Mouse (Mus musculus) kidney, embryonic 16.5 days (tissue): Measurements from ENCODE around the gene Alox12. TPM values are rescaled to one million over a fixed set of nuclear protein-coding genes. Genes with fewer than 3 reads are reported as not detected.
A peak's percentile ranks its signal among the peaks of the same experiment; 100 is the strongest.

Experiments
- microRNA counts: library from miRNA; unstranded; fragments of <30 nt; microRNA quantifications from one replicate; lab custom pipeline; 2016
- microRNA-seq: library from miRNA; unstranded; fragments of <30 nt; microRNA quantifications from one replicate; pipeline ENCODE4, GENCODE M21; 2016
- polyA plus RNA-seq: library from polyadenylated mRNA; unstranded; fragments of >200 nt; fragmentation: Nextera tagmentation; extraction: Ambion mirVana; gene quantifications from 2 replicates; pipeline ENCODE4 v1.2.1, GENCODE M21; 2015

Alox12 gene
- polyA plus RNA-seq, 1 experiment from 2014 or later, result 6.9 TPM

MicroRNAs encoded within 50 kb of the gene (microRNA counts, 519-probe panel; counts per million panel counts)
- microRNA mmu-miR-195 (lab: Ali Mortazavi, UCI) (104 counts per million, percentile 35 among the panel's probes with 10 or more counts), microRNA mmu-miR-497 (lab: Ali Mortazavi, UCI) (2,224 counts per million, percentile 56 among the panel's probes with 10 or more counts)

Small RNA genes lying within 50 kb of the gene (microRNA-seq; reads per million reads assigned to microRNA genes)
- 660 reads per million, percentile 76 among the genes with 10 or more reads in this experiment for gene Mir195a
- gene Mir497, result not detected
- not detected for gene Mir497b

Other genes with a start within 250 kb of the Alox12 start
- 107 and 114 TPM in 2 replicates for gene Acadvl, start 239.9 kb downstream of the Alox12 start, polyA plus RNA-seq
- gene Dlg4, start 238.4 kb downstream of the Alox12 start, polyA plus RNA-seq, result 9.3 and 13.2 TPM in 2 replicates
- 1.3 and 1.4 TPM in 2 replicates for gene Asgr1, start 201.3 kb downstream of the Alox12 start, polyA plus RNA-seq
- gene Asgr2, start 162.7 kb downstream of the Alox12 start, polyA plus RNA-seq, result 0.17 and 0.19 TPM in 2 replicates
- 0.31 and 0.36 TPM in 2 replicates for gene Mgl2, start 125.0 kb downstream of the Alox12 start, polyA plus RNA-seq
- gene Clec10a, start 99.2 kb downstream of the Alox12 start, polyA plus RNA-seq, result 0.67 and 0.80 TPM in 2 replicates
- gene Slc16a11, start 42.6 kb downstream of the Alox12 start, polyA plus RNA-seq, result 5.2 and 5.5 TPM in 2 replicates
- gene Slc16a13, start 34.3 kb downstream of the Alox12 start, polyA plus RNA-seq, result 18.6 and 19.3 TPM in 2 replicates
- 27.4 and 31.3 TPM in 2 replicates for gene Bcl6b, start 25.6 kb downstream of the Alox12 start, polyA plus RNA-seq
- 170 and 173 TPM in 2 replicates for gene 0610010K14Rik, start 17.4 kb downstream of the Alox12 start, polyA plus RNA-seq
- 10.5 and 11.5 TPM in 2 replicates for gene Gm21988, start 15.5 kb downstream of the Alox12 start, polyA plus RNA-seq
- 235 and 255 TPM in 2 replicates for gene Rnasek, start 15.5 kb downstream of the Alox12 start, polyA plus RNA-seq
- 0.07 and 0.09 TPM in 2 replicates for gene Alox12e, start 67.3 kb upstream of the Alox12 start, polyA plus RNA-seq
- gene Alox15, start 96.7 kb upstream of the Alox12 start, polyA plus RNA-seq, result 2.0 TPM in 2 replicates
- gene Pelp1, start 154.7 kb upstream of the Alox12 start, polyA plus RNA-seq, result 40.3 and 41.9 TPM in 2 replicates
- gene Arrb2, start 177.3 kb upstream of the Alox12 start, polyA plus RNA-seq, result 15.3 and 19.0 TPM in 2 replicates
- gene Med11, start 196.6 kb upstream of the Alox12 start, polyA plus RNA-seq, result 43.9 and 46.3 TPM in 2 replicates
- gene Zmynd15, start 204.1 kb upstream of the Alox12 start, polyA plus RNA-seq, result 1.4 and 1.5 TPM in 2 replicates
- 9.1 and 9.7 TPM in 2 replicates for gene Cxcl16, start 204.6 kb upstream of the Alox12 start, polyA plus RNA-seq
- gene Tm4sf5, start 249.9 kb upstream of the Alox12 start, polyA plus RNA-seq, result 0.69 and 0.80 TPM in 2 replicates